Mouse (Mus musculus) embryonic stem cell, embryonic (primary cell): ENCODE data around the gene Grid2.

Source experiments
- CTCF ChIA-PET, 4 experiments: fragments of 300-600 bp in 2 of 4; fragments of 350-600 bp in 2 of 4; sonication (Branson Sonifier 250); formaldehyde crosslinking; loops; one replicate each; lab custom pipeline; 2022; ENCODE audit warnings: inconsistent platforms in 2 of 4; lab: Charles Lee
- POLR2A ChIA-PET, 4 experiments: fragments of 300-600 bp in 2 of 4; fragments of 350-600 bp in 2 of 4; sonication (Branson Sonifier 250); formaldehyde crosslinking; loops; one replicate each; lab custom pipeline; 2022; ENCODE audit warnings: antibody characterized with exemption in 4 of 4, inconsistent platforms in 1 of 4; lab: Charles Lee

Gene Grid2

DNA sequence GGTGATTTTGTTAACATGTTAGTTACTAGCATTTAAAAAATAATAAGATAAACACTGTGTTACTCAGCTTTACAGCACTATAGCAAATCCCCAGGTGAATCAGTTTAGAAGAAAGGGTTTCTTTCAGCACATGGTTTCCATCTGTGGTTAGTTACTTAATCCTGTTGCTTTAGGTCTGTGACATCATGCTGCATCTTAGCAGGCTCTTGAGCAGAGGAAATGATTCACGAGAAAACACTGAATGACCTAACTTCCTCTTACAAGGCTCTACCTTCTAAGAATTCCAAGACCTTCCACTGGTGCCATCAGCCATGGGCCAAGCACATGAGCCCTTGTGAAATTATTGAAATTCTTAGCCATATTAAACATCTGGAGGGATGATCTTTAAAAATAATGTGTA lies 1248.7 kb downstream of the Grid2 start:
- CTCF ChIA-PET = no interaction called here

DNA sequence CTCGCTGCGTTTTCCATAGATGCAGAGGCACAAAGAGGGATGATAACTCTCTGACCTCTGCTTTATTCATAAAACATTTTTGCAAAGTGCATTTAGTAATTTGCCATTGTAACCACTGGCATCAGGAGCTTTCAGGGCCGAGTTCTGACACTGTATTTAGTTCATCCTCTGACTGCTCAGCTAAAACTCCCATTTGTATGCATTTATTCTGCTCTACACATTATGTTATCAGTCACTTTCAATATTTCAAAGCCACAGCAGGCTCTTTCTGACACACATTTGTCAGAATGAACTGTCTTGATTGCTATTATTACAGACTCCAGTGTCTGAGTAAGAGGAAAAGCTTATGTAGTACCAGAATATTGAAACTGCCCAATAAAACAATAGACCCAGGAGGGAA lies 1286.5 kb downstream of the Grid2 start:
- ChIA-PET CTCF (no interaction called here), POLR2A (no interaction called here)

More for the DNA sequence above, 1248.7 kb downstream of the Grid2 start:
- POLR2A ChIA-PET = no interaction called here

GRCm38 (mm10) chr6:64553645-64554044 lies 1298.0 kb downstream of the Grid2 start:
- ChIA-PET POLR2A (no interaction called here), CTCF (no interaction called here)

GRCm38 (mm10) chr6:64555220-64555619 lies 1299.5 kb downstream of the Grid2 start:
- ChIA-PET POLR2A (interaction anchor here in 1 of 4 experiments (0.7 kb wide), 1 partner anchor 311 kb away, joined by 5 read pairs; no protein-coding TSS in a partner anchor), CTCF (no interaction called here)

- POLR2A ChIA-PET = no interaction called here
- CTCF ChIA-PET = no interaction called here
Observed at GRCm38 (mm10) chr6:64568599-64568998, 1312.9 kb downstream of the Grid2 start.

- CTCF ChIA-PET = no interaction called here
- POLR2A ChIA-PET = interaction anchor here in 1 of 4 experiments (1.4 kb wide), 1 partner anchor 8 kb away, joined by 3 read pairs; no protein-coding TSS in a partner anchor
Observed at GRCm38 (mm10) chr6:64581338-64581737, 1325.7 kb downstream of the Grid2 start.

- POLR2A ChIA-PET = no interaction called here
- CTCF ChIA-PET = no interaction called here
Observed at GRCm38 (mm10) chr6:64588487-64589205, 1333.0 kb downstream of the Grid2 start.

GRCm38 (mm10) chr6:64596261-64596660 lies 1340.6 kb downstream of the Grid2 start:
- ChIA-PET CTCF (no interaction called here), POLR2A (no interaction called here)

DNA sequence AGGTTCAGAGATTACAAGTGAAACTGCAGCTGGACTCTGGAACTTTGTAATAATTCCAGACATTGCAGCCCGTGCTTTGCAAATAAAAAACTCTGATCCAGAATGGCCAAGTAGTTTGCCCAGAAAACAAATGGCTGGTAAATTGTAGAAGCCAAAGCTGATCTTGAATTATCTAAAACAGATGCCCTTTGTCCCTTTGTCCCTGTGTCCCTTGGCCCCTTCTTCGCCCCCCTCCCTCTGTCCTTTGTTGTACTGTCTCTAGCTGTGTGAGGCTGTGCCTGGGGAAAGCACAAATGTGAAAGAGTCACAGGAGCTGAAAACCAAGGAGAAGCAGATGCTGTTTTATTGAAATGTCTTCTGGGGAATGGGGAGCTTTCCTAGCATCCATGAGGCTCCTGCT lies 1341.2 kb downstream of the Grid2 start:
- POLR2A ChIA-PET = no interaction called here
- CTCF ChIA-PET = interaction anchor here in 2 of 4 experiments (0.6 kb wide), 2 partner anchors 137 to 401 kb away, joined by 3 to 5 read pairs; no protein-coding TSS in a partner anchor

- ChIA-PET CTCF (no interaction called here), POLR2A (no interaction called here)
Observed at GRCm38 (mm10) chr6:64598144-64598561, 1342.5 kb downstream of the Grid2 start.

GRCm38 (mm10) chr6:64605753-64606152 lies 1350.1 kb downstream of the Grid2 start:
- POLR2A ChIA-PET = no interaction called here

GRCm38 (mm10) chr6:64607041-64607440 lies 1351.4 kb downstream of the Grid2 start:
- CTCF ChIA-PET = no interaction called here
- POLR2A ChIA-PET = no interaction called here

More at GRCm38 (mm10) chr6:64605753-64606152, 1350.1 kb downstream of the Grid2 start:
- CTCF ChIA-PET = interaction anchor here in 1 of 4 experiments (0.6 kb wide), 1 partner anchor 1411 kb away, joined by 3 read pairs; no protein-coding TSS in a partner anchor

- CTCF ChIA-PET = interaction anchor here in 1 of 4 experiments (0.6 kb wide), 1 partner anchor 15 kb away, joined by 3 read pairs; no protein-coding TSS in a partner anchor
- POLR2A ChIA-PET = interaction anchor here in 1 of 4 experiments (0.7 kb wide), 1 partner anchor 941 kb away, joined by 3 read pairs; no protein-coding TSS in a partner anchor
Observed at GRCm38 (mm10) chr6:64607942-64608341, 1352.3 kb downstream of the Grid2 start.

DNA sequence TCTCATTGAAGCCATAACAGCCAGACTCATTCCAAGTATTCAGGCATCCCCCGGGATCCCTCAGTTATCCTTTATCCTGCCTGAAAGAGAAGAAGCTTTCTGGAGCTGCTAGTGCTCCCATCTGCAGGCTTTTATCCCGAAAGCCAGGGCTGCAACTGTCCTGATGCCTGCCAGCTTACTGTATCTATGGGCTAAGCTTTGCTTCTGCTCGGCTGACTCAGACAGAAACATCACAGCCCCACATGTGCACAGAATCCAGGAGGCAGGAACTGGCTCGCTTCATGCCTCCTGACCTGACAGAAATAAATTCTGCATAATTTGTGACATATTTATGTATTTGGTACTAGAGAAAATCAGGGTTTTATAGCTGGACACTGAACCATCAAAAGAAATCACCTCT lies 1361.2 kb downstream of the Grid2 start:
- ChIA-PET POLR2A (no interaction called here), CTCF (no interaction called here)

GRCm38 (mm10) chr6:64617417-64618135 lies 1361.9 kb downstream of the Grid2 start:
- POLR2A ChIA-PET = no interaction called here
- CTCF ChIA-PET = interaction anchor here in 1 of 4 experiments (1.2 kb wide), 1 partner anchor 8 kb away, joined by 3 read pairs; no protein-coding TSS in a partner anchor

GRCm38 (mm10) chr6:64623404-64623803 lies 1367.7 kb downstream of the Grid2 start:
- CTCF ChIA-PET = no interaction called here
- POLR2A ChIA-PET = interaction anchor here in 1 of 4 experiments (1.2 kb wide), 1 partner anchor 10 kb away, joined by 3 read pairs; no protein-coding TSS in a partner anchor

DNA sequence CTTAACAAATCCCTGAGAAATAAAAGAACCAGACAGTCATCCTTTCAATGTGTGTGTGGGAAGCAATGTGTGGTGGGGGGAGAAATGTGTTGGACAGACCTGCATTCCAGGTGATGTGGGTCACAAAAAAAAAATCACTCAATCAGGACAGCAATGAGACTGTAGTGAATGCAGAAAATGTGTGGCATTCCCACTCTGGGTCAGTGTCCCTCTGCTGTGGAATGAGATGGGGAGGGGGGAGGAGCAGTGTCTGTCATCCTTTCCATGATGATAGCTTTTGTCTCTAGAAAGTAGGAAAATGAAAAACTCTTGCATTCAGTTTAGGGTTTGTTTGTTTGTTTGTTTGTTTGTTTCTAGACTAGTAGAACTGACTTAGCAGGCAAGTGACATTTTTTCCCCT lies 1392.0 kb downstream of the Grid2 start:
- POLR2A ChIA-PET = interaction anchor here in 1 of 4 experiments (0.6 kb wide), 1 partner anchor 36 kb away, joined by 3 read pairs; no protein-coding TSS in a partner anchor
- CTCF ChIA-PET = no interaction called here

- ChIA-PET POLR2A (interaction anchor here in 1 of 4 experiments (0.7 kb wide), 1 partner anchor 81 kb away, joined by 3 read pairs; the partner anchor contains the start of gene Atoh1), CTCF (no interaction called here)
Observed at GRCm38 (mm10) chr6:64648196-64648595, 1392.5 kb downstream of the Grid2 start.

DNA sequence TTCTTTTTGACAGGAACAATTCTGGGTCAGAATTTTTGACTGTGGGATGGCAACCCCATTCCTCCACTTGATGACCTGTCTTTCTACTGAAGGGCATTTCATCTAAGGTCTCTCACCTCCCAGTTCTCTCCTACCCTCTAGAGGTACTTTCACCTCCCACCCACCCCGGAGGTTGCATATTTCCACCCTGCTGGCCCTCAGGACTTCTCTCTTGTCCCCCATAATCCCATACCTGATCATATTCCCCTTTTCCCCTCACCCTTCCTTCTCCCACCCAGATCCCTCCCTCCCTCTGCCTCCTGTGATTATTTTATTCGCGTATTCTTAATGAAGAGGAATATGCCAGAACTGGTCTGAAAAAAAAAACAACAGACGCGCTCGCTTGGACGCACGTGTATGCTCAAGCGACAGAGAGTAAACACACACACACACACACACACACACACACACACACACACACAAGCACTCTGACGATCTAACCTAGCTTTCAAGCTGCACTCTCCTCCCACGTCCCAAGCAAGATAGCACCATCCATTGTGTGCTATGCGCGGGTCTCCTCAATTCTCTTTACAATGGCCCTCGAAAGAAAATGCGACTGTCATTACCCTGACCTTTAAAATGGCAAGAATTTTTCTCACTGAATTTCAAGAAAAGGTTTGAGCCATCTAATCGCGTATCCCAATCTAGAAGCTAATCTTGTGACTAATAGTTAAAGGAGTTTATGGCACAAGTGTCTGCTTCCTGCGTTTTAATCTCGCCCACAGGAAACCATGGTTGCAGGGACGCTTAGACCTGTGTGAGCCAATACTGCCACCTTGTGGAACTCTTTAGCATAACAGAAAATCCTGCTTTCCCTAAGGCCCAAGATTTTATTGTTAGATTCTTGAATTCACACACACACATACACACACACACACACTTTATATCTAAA lies 1393.9 kb downstream of the Grid2 start:
- CTCF ChIA-PET = interaction anchor here in 1 of 4 experiments (0.6 kb wide), 1 partner anchor 288 kb away, joined by 3 read pairs; no protein-coding TSS in a partner anchor
- POLR2A ChIA-PET = no interaction called here
